Mouse (Mus musculus): Measurements from ENCODE around the gene Lamc1.

- TF ChIP-seq CTCF (IDR thresholded peaks at IDR 0.05; ENCODE audit: extremely low read depth, insufficient read depth, insufficient read length, insufficient replicate concordance) (no peak), POLR2A (IDR thresholded peaks at IDR 0.05; ENCODE audit: low read depth, low read length) (no peak)
Measured at GRCm38 (mm10) chr1:153312992-153313391, 19.6 kb downstream of the Lamc1 start.

All from spleen, adult 2 months (tissue).